9 mouse cellular contexts compared by ENCODE assay signal in genomic region chr4:105941785-105942184, GRCm38 (mm10).
DNase-seq lines count a peak whose midpoint lies in the region; ATAC-seq and TF ChIP-seq lines count a peak whose summit lies in the region.
"Had no signal": no experiment of that assay in that cellular context is flagged by ENCODE, and none has a peak within 500 bp of the region (broad histone marks: within the 10 kb centered on the region; RNA-seq: fewer than 3 reads in every experiment).

No protein-coding gene starts in this region.

- H3K9ac ChIP-seq in intestine, embryonic 14.5 days (ENCODE audit: low read length) = no peak overlapping the region
- no peak overlapping the region for H3K9ac ChIP-seq in intestine, embryonic 15.5 days
- H3K9ac ChIP-seq in MEL (ENCODE audit: control insufficient read depth, low read depth, low read length, poor library complexity, severe bottlenecking) = no peak overlapping the region

- 0 out of 2 replicates have a peak, but pooled peaks cover 3% of the 10 kb centered on the region for H3K4me1 ChIP-seq in intestine, embryonic 14.5 days (replicated peaks; ENCODE audit: control insufficient read depth, insufficient read depth, low read length)
- H3K4me1 ChIP-seq in intestine, embryonic 15.5 days (replicated peaks) = no peaks in the 10 kb centered on the region
- H3K4me1 ChIP-seq in MEL (ENCODE audit: control insufficient read depth in 1 of 2, insufficient read depth in 2 of 2, low read length in 2 of 2) = no peaks in the 10 kb centered on the region

- no peak overlapping the region for H3K4me3 ChIP-seq in intestine, embryonic 14.5 days (ENCODE audit: low read depth, low read length)
- no peak overlapping the region for H3K4me3 ChIP-seq in intestine, embryonic 15.5 days (replicated peaks)
- H3K4me3 ChIP-seq in MEL (ENCODE audit: control insufficient read depth in 1 of 2, insufficient read depth in 1 of 2, low read depth in 2 of 2, low read length in 2 of 2) = no peak overlapping the region

- ATAC-seq in intestine, embryonic 14.5 days (replicated peaks; ENCODE audit: low FRiP score, low TSS enrichment, low read depth) = no peak
- no peak for ATAC-seq in intestine, embryonic 15.5 days
- ATAC-seq in monocyte, adult 5-6 weeks (replicated peaks; ENCODE audit: insufficient number of reproducible peaks, low FRiP score, low TSS enrichment, poor library complexity, severe bottlenecking) = no peak

- H3K4me2 ChIP-seq in intestine, embryonic 14.5 days (ENCODE audit: low read length) = no peak overlapping the region
- no peak overlapping the region for H3K4me2 ChIP-seq in intestine, embryonic 15.5 days (replicated peaks)

- no peaks in the 10 kb centered on the region for H3K36me3 ChIP-seq in intestine, embryonic 14.5 days (ENCODE audit: control insufficient read depth, insufficient read depth, low read length)
- no peaks in the 10 kb centered on the region for H3K36me3 ChIP-seq in intestine, embryonic 15.5 days
- H3K36me3 ChIP-seq in MEL (ENCODE audit: control insufficient read depth in 1 of 2, insufficient read depth in 2 of 2, low read length in 2 of 2) = no peaks in the 10 kb centered on the region

- TF ChIP-seq CTCF in MEL (IDR thresholded peaks at IDR 0.05 in 2 of 3, conservative IDR thresholded peaks at IDR 0.05 in 1 of 3; ENCODE audit: control insufficient read depth in 1 of 3, insufficient read depth in 1 of 3, low read depth in 2 of 3, low read length in 3 of 3, poor library complexity in 1 of 3, severe bottlenecking in 1 of 3) = peak; percentile 31 to 49 (median 36); a peak in 5 of 6 replicates

- peak; percentile 71 for DNase-seq in intestine, embryonic 14.5 days (ENCODE audit: low spot score)
- DNase-seq in MEL (ENCODE audit: low read depth, low spot score) = peak; percentile 10
- peak; percentile 17 for DNase-seq in cerebellum, adult 8-10 months
- DNase-seq in heart, adult 9 months (ENCODE audit: low spot score in 2 of 2) = peak; percentile 23 to 43
- peak; percentile 24 to 58 for DNase-seq in left cerebral cortex, postnatal 25 days (ENCODE audit: low spot score in 2 of 2)
- DNase-seq in right cerebral cortex, postnatal 10 days (ENCODE audit: low spot score in 2 of 2) = peak; percentile 39 to 69

- no peaks in the 10 kb centered on the region for H3K79me2 ChIP-seq in MEL (ENCODE audit: control insufficient read depth, insufficient read depth, low read length, poor library complexity)

- TF ChIP-seq POLR2A in MEL (IDR thresholded peaks at IDR 0.05; ENCODE audit: control insufficient read depth in 1 of 2, insufficient read depth in 1 of 2, low read depth in 1 of 2, low read length in 2 of 2, poor library complexity in 1 of 2) = no peak

- TF ChIP-seq EP300 in MEL (IDR thresholded peaks at IDR 0.05; ENCODE audit: low read depth in 1 of 2, low read length in 2 of 2) = no peak

- H3K9me3 ChIP-seq in intestine, embryonic 14.5 days (ENCODE audit: control insufficient read depth, low read length) = no peaks in the 10 kb centered on the region
- H3K9me3 ChIP-seq in intestine, embryonic 15.5 days = no peaks in the 10 kb centered on the region
- no peaks in the 10 kb centered on the region for H3K9me3 ChIP-seq in MEL (replicated peaks; ENCODE audit: insufficient read depth, low read length)

- 54% methylated on average over 7 of the region's 7 CpGs for WGBS in intestine, embryonic 14.5 days
- WGBS in intestine, embryonic 15.5 days = 48% methylated on average over 7 of the region's 7 CpGs

- H3K27me3 ChIP-seq in intestine, embryonic 14.5 days (replicated peaks; ENCODE audit: control insufficient read depth, insufficient read depth, low read length) = no peaks in the 10 kb centered on the region
- H3K27me3 ChIP-seq in intestine, embryonic 15.5 days (replicated peaks) = no peaks in the 10 kb centered on the region
- H3K27me3 ChIP-seq in MEL (ENCODE audit: control insufficient read depth in 1 of 2, insufficient read depth in 2 of 2, low read length in 2 of 2) = no peaks in the 10 kb centered on the region

- intact Hi-C loops in left cerebral cortex, postnatal 25 days (cut with DNase I) = loop anchor here (5.0 kb wide), 1 partner anchor 789 kb away; no protein-coding TSS in a partner anchor

- H3K27ac ChIP-seq in intestine, embryonic 14.5 days (ENCODE audit: low read depth) = no peak overlapping the region
- H3K27ac ChIP-seq in intestine, embryonic 15.5 days = no peak overlapping the region
- H3K27ac ChIP-seq in MEL (ENCODE audit: control insufficient read depth, low read depth, low read length) = no peak overlapping the region
- H3K27ac ChIP-seq: macrophage had no signal

- peak; percentile 22; the same call in 1 of the 2 replicates for TF ChIP-seq RAD21 in MEL (IDR thresholded peaks at IDR 0.05; ENCODE audit: low read depth, low read length)

TF ChIP-seq in MEL, 35 proteins besides CTCF, POLR2A, EP300 and RAD21:
- TF ChIP-seq NRF1 (IDR thresholded peaks at IDR 0.05; ENCODE audit: insufficient read depth, low read depth, low read length, poor library complexity, severe bottlenecking) (no peak), ZC3H11A (IDR thresholded peaks at IDR 0.05; ENCODE audit: low read depth, low read length) (no peak), POLR2AphosphoS2 (IDR thresholded peaks at IDR 0.05; ENCODE audit: low read length) (no peak), E2F4 (IDR thresholded peaks at IDR 0.05; ENCODE audit: borderline replicate concordance, low read depth, low read length) (no peak), MAZ (IDR thresholded peaks at IDR 0.05; ENCODE audit: low read depth, low read length) (no peak), GABPA (IDR thresholded peaks at IDR 0.05; ENCODE audit: low read depth, low read length) (no peak), CHD1 (IDR thresholded peaks at IDR 0.05; ENCODE audit: low read depth, low read length) (no peak), TBP (IDR thresholded peaks at IDR 0.05; ENCODE audit: low read depth, low read length) (no peak), TCF12 (IDR thresholded peaks at IDR 0.05; ENCODE audit: low read depth, low read length) (no peak), HCFC1 (IDR thresholded peaks at IDR 0.05; ENCODE audit: low read depth, low read length) (no peak), MYB (IDR thresholded peaks at IDR 0.05; ENCODE audit: low read depth, low read length) (no peak), BHLHE40 (IDR thresholded peaks at IDR 0.05; ENCODE audit: borderline replicate concordance, low read depth, low read length) (no peak), MXI1 (IDR thresholded peaks at IDR 0.05; ENCODE audit: low read depth, low read length) (no peak), SMC3 (IDR thresholded peaks at IDR 0.05; ENCODE audit: low read depth, low read length) (no peak)
TF ChIP-seq in MEL: peak in this region for 0.

Comparison
In these comparisons a context has a peak if more than half of its experiments do, and no peak if none do; other contexts are left out.
1. DNase-seq: peak in every context shown above with its lines; median percentile 71 in intestine, embryonic 14.5 days; 54 in right cerebral cortex, postnatal 10 days; 41 in left cerebral cortex, postnatal 25 days; 33 in heart, adult 9 months; 17 in cerebellum, adult 8-10 months; 10 in MEL.